In the genomic region with DNA sequence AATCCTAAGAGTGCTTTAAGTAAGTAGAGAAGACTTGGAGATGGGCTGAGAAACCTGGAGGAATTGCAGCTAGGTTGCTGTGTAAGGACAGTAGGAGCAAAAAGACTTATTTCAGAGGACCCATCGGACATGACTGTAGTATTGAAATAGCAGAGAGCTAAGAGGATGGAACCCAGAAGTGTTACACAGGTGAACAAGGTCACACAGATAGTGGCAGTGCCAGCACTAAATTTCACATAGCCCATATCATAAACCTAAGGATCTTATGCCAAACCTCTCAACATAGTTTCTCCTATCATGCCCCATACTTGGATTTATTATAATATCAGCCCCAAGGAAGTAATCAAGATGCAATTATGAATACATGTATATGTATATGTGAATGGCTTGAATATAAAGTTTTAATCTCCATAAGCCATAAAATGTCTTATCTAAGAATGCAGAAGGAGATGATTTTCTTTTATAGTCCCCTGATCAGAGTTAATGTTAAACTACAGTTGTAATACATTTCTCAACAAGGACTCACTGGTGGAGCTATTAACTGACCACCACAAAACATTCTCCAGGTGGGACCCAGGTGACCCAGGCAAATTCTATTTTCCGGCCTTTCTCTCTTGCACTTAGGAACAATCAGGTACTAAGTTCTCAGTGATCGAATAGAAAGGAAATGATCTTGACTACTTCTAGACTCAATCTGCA, we compare ENCODE assay signal across 31 mouse cellular contexts.
"Had no signal": no experiment of that assay in that cellular context is flagged by ENCODE, and none has a peak within 500 bp of the region (broad histone marks: within the 10 kb centered on the region; RNA-seq: fewer than 3 reads in every experiment).

No protein-coding gene starts in this region.

- H3K4me2 ChIP-seq: limb, embryonic 12.5 days; limb, embryonic 13.5 days; limb, embryonic 15.5 days; liver, embryonic 11.5 days; liver, embryonic 12.5 days; liver, embryonic 13.5 days; liver, embryonic 15.5 days; lung, embryonic 14.5 days; lung, embryonic 15.5 days; midbrain, embryonic 11.5 days; midbrain, embryonic 12.5 days; midbrain, embryonic 13.5 days; midbrain, embryonic 15.5 days had no signal

- ATAC-seq: liver, embryonic 12.5 days; liver, postnatal 0 days; lung, postnatal 0 days; midbrain, embryonic 13.5 days; midbrain, embryonic 15.5 days; midbrain, embryonic 16.5 days had no signal

- DNase-seq: left cerebral cortex, postnatal 4 days; liver; liver, embryonic 13.5 days; liver, postnatal 0 days; lung, adult 18-20 months; lung, adult 2 months; lung, embryonic 14.5 days; lung, postnatal 10 days; lung, postnatal 14 days; lung, postnatal 36 days; lung, postnatal 4 days; midbrain, embryonic 14.5 days had no signal

- H3K36me3 ChIP-seq: limb, embryonic 10.5 days; limb, embryonic 12.5 days; limb, embryonic 13.5 days; limb, embryonic 15.5 days; liver, embryonic 12.5 days; liver, embryonic 13.5 days; liver, embryonic 15.5 days; lung, embryonic 15.5 days; midbrain, embryonic 10.5 days; midbrain, embryonic 12.5 days; midbrain, embryonic 13.5 days; midbrain, embryonic 15.5 days had no signal

- H3K9ac ChIP-seq: limb, embryonic 12.5 days; limb, embryonic 13.5 days; limb, embryonic 15.5 days; liver, embryonic 12.5 days; liver, embryonic 13.5 days; liver, embryonic 14.5 days; liver, embryonic 15.5 days; liver, postnatal 0 days; lung, embryonic 14.5 days; lung, embryonic 15.5 days; midbrain, embryonic 12.5 days; midbrain, embryonic 13.5 days; midbrain, embryonic 15.5 days had no signal

- H3K27ac ChIP-seq: limb, embryonic 10.5 days; limb, embryonic 12.5 days; limb, embryonic 13.5 days; limb, embryonic 15.5 days; liver, embryonic 12.5 days; liver, embryonic 13.5 days; liver, embryonic 14.5 days; liver, embryonic 15.5 days; lung, embryonic 15.5 days; macrophage; midbrain, embryonic 10.5 days; midbrain, embryonic 12.5 days; midbrain, embryonic 13.5 days; midbrain, embryonic 15.5 days had no signal

- H3K4me1 ChIP-seq: limb, embryonic 10.5 days; limb, embryonic 12.5 days; limb, embryonic 13.5 days; limb, embryonic 15.5 days; liver, embryonic 12.5 days; liver, embryonic 13.5 days; liver, embryonic 15.5 days; lung, embryonic 15.5 days; megakaryocyte, embryonic 14.5 days; midbrain, embryonic 10.5 days; midbrain, embryonic 12.5 days; midbrain, embryonic 13.5 days; midbrain, embryonic 15.5 days had no signal

- H3K27me3 ChIP-seq: limb, embryonic 12.5 days; limb, embryonic 13.5 days; limb, embryonic 15.5 days; liver, embryonic 12.5 days; liver, embryonic 13.5 days; liver, embryonic 15.5 days; lung, embryonic 15.5 days; megakaryocyte, embryonic 14.5 days; midbrain, embryonic 12.5 days; midbrain, embryonic 13.5 days; midbrain, embryonic 15.5 days had no signal

- H3K4me3 ChIP-seq: limb, embryonic 10.5 days; limb, embryonic 12.5 days; limb, embryonic 13.5 days; limb, embryonic 15.5 days; liver, embryonic 12.5 days; liver, embryonic 13.5 days; liver, embryonic 15.5 days; lung, embryonic 15.5 days; megakaryocyte, embryonic 14.5 days; midbrain, embryonic 10.5 days; midbrain, embryonic 12.5 days; midbrain, embryonic 13.5 days; midbrain, embryonic 15.5 days; myocyte had no signal

- H3K9me3 ChIP-seq: limb, embryonic 10.5 days; limb, embryonic 12.5 days; limb, embryonic 13.5 days; limb, embryonic 15.5 days; liver, embryonic 12.5 days; liver, embryonic 13.5 days; liver, embryonic 15.5 days; lung, embryonic 15.5 days; midbrain, embryonic 10.5 days; midbrain, embryonic 12.5 days; midbrain, embryonic 13.5 days; midbrain, embryonic 15.5 days had no signal
